20 mouse cellular contexts compared by ENCODE assay signal in genomic region chr6:54848546-54848945, GRCm38 (mm10). TPM values are rescaled to one million over a fixed set of nuclear protein-coding genes. Genes with fewer than 3 reads are reported as not detected.
DNase-seq lines count a peak whose midpoint lies in the region; ATAC-seq and TF ChIP-seq lines count a peak whose summit lies in the region.
"Had no signal": no experiment of that assay in that cellular context is flagged by ENCODE, and none has a peak within 500 bp of the region (broad histone marks: within the 10 kb centered on the region; RNA-seq: fewer than 3 reads in every experiment).

No protein-coding gene starts in this region.

- no peak for DNase-seq in liver, postnatal 0 days
- no peak for DNase-seq in liver, embryonic 11.5 days (ENCODE audit: low spot score)
- DNase-seq in CD4-positive, CD25-positive, alpha-beta regulatory T cell, adult 2 months (ENCODE audit: low read depth, low spot score), result peak; percentile 48
- peak; percentile 39 for DNase-seq in ES-CJ7 (ENCODE audit: low read depth, low spot score)
- DNase-seq in splenic B cell, adult 2 months (ENCODE audit: low read depth, low spot score), result peak; percentile 32
- DNase-seq in embryo, embryonic 9.5 days (ENCODE audit: extremely low spot score), result no peak
- no peak for DNase-seq in T-cell, adult 2 months (ENCODE audit: low spot score)
- DNase-seq: adrenal gland, postnatal 14 days; cerebellum, adult 11-12 months; cerebellum, adult 9-10 months; cerebellum, postnatal 36 days; forebrain, postnatal 0 days; gastrocnemius, postnatal 14 days; heart, adult 2 months; heart, postnatal 36 days; kidney, adult 11 months had no signal

- H3K4me2 ChIP-seq in liver, postnatal 0 days (ENCODE audit: low read depth, low read length), result no peak overlapping the region
- H3K4me2 ChIP-seq in liver, embryonic 11.5 days, result no peak overlapping the region
- H3K4me2 ChIP-seq: embryonic facial prominence, embryonic 12.5 days; forebrain, embryonic 12.5 days; heart, embryonic 12.5 days; hindbrain, embryonic 15.5 days had no signal

- H3K9me3 ChIP-seq in liver, postnatal 0 days (ENCODE audit: low read length), result no peaks in the 10 kb centered on the region
- no peaks in the 10 kb centered on the region for H3K9me3 ChIP-seq in liver, embryonic 11.5 days (ENCODE audit: control insufficient read depth, low read length)
- H3K9me3 ChIP-seq: embryonic facial prominence, embryonic 12.5 days; forebrain, embryonic 12.5 days; heart, embryonic 12.5 days; hindbrain, embryonic 15.5 days had no signal

- no peaks in the 10 kb centered on the region for H3K36me3 ChIP-seq in liver, postnatal 0 days (replicated peaks; ENCODE audit: insufficient read depth, low read length)
- no peaks in the 10 kb centered on the region for H3K36me3 ChIP-seq in liver, embryonic 11.5 days (ENCODE audit: control insufficient read depth, insufficient read depth, low read length)
- H3K36me3 ChIP-seq in splenic B cell, adult 2 months (ENCODE audit: control insufficient read depth, insufficient read depth, low read length, poor library complexity, severe bottlenecking), result no peaks in the 10 kb centered on the region
- H3K36me3 ChIP-seq: embryonic facial prominence, embryonic 12.5 days; forebrain, embryonic 12.5 days; heart, embryonic 12.5 days; hindbrain, embryonic 15.5 days had no signal

- no peaks in the 10 kb centered on the region for H3K27me3 ChIP-seq in liver, postnatal 0 days (ENCODE audit: insufficient read depth, low read length)
- no peaks in the 10 kb centered on the region for H3K27me3 ChIP-seq in liver, embryonic 11.5 days (replicated peaks; ENCODE audit: control insufficient read depth, insufficient read depth, low read length)
- H3K27me3 ChIP-seq in splenic B cell, adult 2 months (ENCODE audit: control insufficient read depth, insufficient read depth, low read length, poor library complexity, severe bottlenecking), result no peaks in the 10 kb centered on the region
- H3K27me3 ChIP-seq: embryonic facial prominence, embryonic 12.5 days; forebrain, embryonic 12.5 days; heart, embryonic 12.5 days; hindbrain, embryonic 15.5 days had no signal

- peaks cover 33% of the 10 kb centered on the region for H3K4me1 ChIP-seq in liver, postnatal 0 days (ENCODE audit: insufficient read depth)
- peaks cover 44% of the 10 kb centered on the region for H3K4me1 ChIP-seq in liver, embryonic 11.5 days (replicated peaks; ENCODE audit: control insufficient read depth, insufficient read depth, low read length)

- no peak overlapping the region for H3K4me3 ChIP-seq in liver, postnatal 0 days (ENCODE audit: low read depth, low read length)
- no peak overlapping the region for H3K4me3 ChIP-seq in liver, embryonic 11.5 days (ENCODE audit: low read depth, low read length)
- H3K4me3 ChIP-seq: embryonic facial prominence, embryonic 12.5 days; forebrain, embryonic 12.5 days; heart, adult 2 months; heart, embryonic 12.5 days; hindbrain, embryonic 15.5 days had no signal

- no peak for TF ChIP-seq EP300 in liver, postnatal 0 days (IDR thresholded peaks at IDR 0.05; ENCODE audit: low read depth)

- peak overlapping the region; percentile 35; the same call in 1 of the 2 replicates for H3K27ac ChIP-seq in liver, postnatal 0 days (ENCODE audit: low read depth)
- H3K27ac ChIP-seq in liver, embryonic 11.5 days (ENCODE audit: low read depth, low read length), result no peak overlapping the region
- H3K27ac ChIP-seq: embryonic facial prominence, embryonic 12.5 days; forebrain, embryonic 12.5 days; heart, adult 2 months; hindbrain, embryonic 15.5 days had no signal

- TF ChIP-seq CTCF in liver, postnatal 0 days (IDR thresholded peaks at IDR 0.05; ENCODE audit: low read depth), result no peak

- no peak for ATAC-seq in liver, postnatal 0 days
- ATAC-seq in liver, embryonic 11.5 days (replicated peaks; ENCODE audit: low FRiP score), result no peak
- ATAC-seq: forebrain, postnatal 0 days had no signal

- no peak overlapping the region for H3K9ac ChIP-seq in liver, postnatal 0 days (replicated peaks)
- no peak overlapping the region for H3K9ac ChIP-seq in liver, embryonic 11.5 days (ENCODE audit: low read depth, low read length)
- H3K9ac ChIP-seq: embryonic facial prominence, embryonic 12.5 days; forebrain, embryonic 12.5 days; forebrain, postnatal 0 days; heart, embryonic 12.5 days; hindbrain, embryonic 15.5 days had no signal

- WGBS in liver, postnatal 0 days (ENCODE audit: insufficient replicate concordance), result 81% methylated on average over 3 of the region's 3 CpGs
- 66% methylated on average over 3 of the region's 3 CpGs for WGBS in liver, embryonic 11.5 days

RNA-seq across cellular contexts. Expression of gene Znrf2, which starts 31.8 kb away (rescaled TPM):
- polyA plus RNA-seq in liver, postnatal 0 days (2015; fragmentation: Nextera tagmentation; extraction: Ambion mirVana), result 4.4 and 4.9 TPM in 2 replicates
- 3.9 and 4.1 TPM in 2 replicates for polyA plus RNA-seq in liver, embryonic 11.5 days (2014; fragmentation: Nextera tagmentation; extraction: Ambion mirVana)

Comparison
In these comparisons a context has a peak if more than half of its experiments do, and no peak if none do; other contexts are left out.
1. DNase-seq: peak in CD4-positive, CD25-positive, alpha-beta regulatory T cell, adult 2 months (single experiment), ES-CJ7 (single experiment) and splenic B cell, adult 2 months (single experiment); none in liver, postnatal 0 days (single experiment), liver, embryonic 11.5 days (single experiment), embryo, embryonic 9.5 days (single experiment) and T-cell, adult 2 months (single experiment).